Mouse (Mus musculus): Measurements from ENCODE around the gene Psmb4. TPM values are rescaled to one million over a fixed set of nuclear protein-coding genes. Genes with fewer than 3 reads are reported as not detected.

Psmb4 gene
- polyA plus RNA-seq, 1 experiment from 2014 or later, result 337 TPM

- H3K9me3 ChIP-seq, result no peaks in the 10 kb centered on the region
- no peaks in the 10 kb centered on the region for H3K27me3 ChIP-seq (replicated peaks; ENCODE audit: low read depth, poor library complexity, severe bottlenecking)
- H3K27ac ChIP-seq (replicated peaks), result no peak overlapping the region
- no peak for DNase-seq (ENCODE audit: low spot score)
- 86% methylated on average over 3 of the region's 3 CpGs for WGBS
- H3K4me3 ChIP-seq, result no peak overlapping the region
- peaks cover 83% of the 10 kb centered on the region for H3K36me3 ChIP-seq (replicated peaks)
- H3K4me1 ChIP-seq, result peaks cover 16% of the 10 kb centered on the region
These were observed 4.2 kb downstream of the Psmb4 start for GRCm38 (mm10) chr3:94882579-94882978.

GRCm38 (mm10) chr3:94881840-94882239, 4.9 kb downstream of the Psmb4 start:
- Histone ChIP-seq H3K36me3 (replicated peaks) (peaks cover 91% of the 10 kb centered on the region), H3K9me3 (no peaks in the 10 kb centered on the region), H3K4me3 (no peak overlapping the region), H3K27me3 (replicated peaks; ENCODE audit: low read depth, poor library complexity, severe bottlenecking) (no peaks in the 10 kb centered on the region), H3K27ac (replicated peaks) (no peak overlapping the region), H3K4me1 (peaks cover 11% of the 10 kb centered on the region)
- 77% methylated on average over 4 of the region's 4 CpGs for WGBS
- no peak for DNase-seq (ENCODE audit: low spot score)

GRCm38 (mm10) chr3:94878618-94879017, 8.1 kb downstream of the Psmb4 start:
- Histone ChIP-seq H3K36me3 (replicated peaks) (peaks cover 100% of the 10 kb centered on the region), H3K9me3 (no peaks in the 10 kb centered on the region), H3K27ac (replicated peaks) (no peak overlapping the region), H3K4me3 (no peak overlapping the region), H3K27me3 (replicated peaks; ENCODE audit: low read depth, poor library complexity, severe bottlenecking) (no peaks in the 10 kb centered on the region), H3K4me1 (no peaks in the 10 kb centered on the region)
- DNase-seq (ENCODE audit: low spot score), result no peak
- WGBS, result 94% methylated on average over 6 of the region's 6 CpGs

- no peaks in the 10 kb centered on the region for H3K4me1 ChIP-seq
- 96% methylated on average over 3 of the region's 3 CpGs for WGBS
- H3K9me3 ChIP-seq, result no peaks in the 10 kb centered on the region
- no peak overlapping the region for H3K27ac ChIP-seq (replicated peaks)
- no peaks in the 10 kb centered on the region for H3K27me3 ChIP-seq (replicated peaks; ENCODE audit: low read depth, poor library complexity, severe bottlenecking)
- no peak for DNase-seq (ENCODE audit: low spot score)
- peaks cover 100% of the 10 kb centered on the region for H3K36me3 ChIP-seq (replicated peaks)
- no peak overlapping the region for H3K4me3 ChIP-seq
These were observed 17.8 kb downstream of the Psmb4 start for GRCm38 (mm10) chr3:94869011-94869410.

GRCm38 (mm10) chr3:94859471-94859870, 27.3 kb downstream of the Psmb4 start:
- Histone ChIP-seq H3K36me3 (replicated peaks) (peaks cover 92% of the 10 kb centered on the region), H3K4me3 (no peak overlapping the region), H3K9me3 (no peaks in the 10 kb centered on the region), H3K4me1 (no peaks in the 10 kb centered on the region), H3K27ac (replicated peaks) (no peak overlapping the region), H3K27me3 (replicated peaks; ENCODE audit: low read depth, poor library complexity, severe bottlenecking) (no peaks in the 10 kb centered on the region)
- DNase-seq (ENCODE audit: low spot score), result no peak
- WGBS, result 85% methylated on average over 2 of the region's 2 CpGs

- no peaks in the 10 kb centered on the region for H3K9me3 ChIP-seq
- WGBS, result 92% methylated on average over 3 of the region's 3 CpGs
- H3K27me3 ChIP-seq (replicated peaks; ENCODE audit: low read depth, poor library complexity, severe bottlenecking), result no peaks in the 10 kb centered on the region
- DNase-seq (ENCODE audit: low spot score), result no peak
- H3K4me1 ChIP-seq, result peaks cover 6% of the 10 kb centered on the region
- H3K36me3 ChIP-seq (replicated peaks), result peaks cover 37% of the 10 kb centered on the region
- no peak overlapping the region for H3K4me3 ChIP-seq
- no peak overlapping the region for H3K27ac ChIP-seq (replicated peaks)
These were observed 34.5 kb downstream of the Psmb4 start for GRCm38 (mm10) chr3:94852215-94852614.

- DNase-seq (ENCODE audit: low spot score), result no peak
- Histone ChIP-seq H3K4me3 (no peak overlapping the region), H3K36me3 (replicated peaks) (peaks cover 32% of the 10 kb centered on the region), H3K4me1 (peaks cover 6% of the 10 kb centered on the region), H3K9me3 (no peaks in the 10 kb centered on the region), H3K27ac (replicated peaks) (no peak overlapping the region), H3K27me3 (replicated peaks; ENCODE audit: low read depth, poor library complexity, severe bottlenecking) (no peaks in the 10 kb centered on the region)
- 82% methylated on average over 3 of the region's 3 CpGs for WGBS
These were observed 35.0 kb downstream of the Psmb4 start for GRCm38 (mm10) chr3:94851731-94852130.

- Histone ChIP-seq H3K27ac (replicated peaks) (no peak overlapping the region), H3K4me3 (no peak overlapping the region), H3K27me3 (replicated peaks; ENCODE audit: low read depth, poor library complexity, severe bottlenecking) (no peaks in the 10 kb centered on the region), H3K4me1 (peaks cover 11% of the 10 kb centered on the region), H3K36me3 (replicated peaks) (peaks cover 16% of the 10 kb centered on the region), H3K9me3 (no peaks in the 10 kb centered on the region)
- peak; percentile 42 for DNase-seq (ENCODE audit: low spot score)
- WGBS, result 25% methylated on average over 1 of the region's 1 CpGs
These were observed 37.4 kb downstream of the Psmb4 start for GRCm38 (mm10) chr3:94849338-94849737.

- Histone ChIP-seq H3K27ac (replicated peaks) (no peak overlapping the region), H3K27me3 (replicated peaks; ENCODE audit: low read depth, poor library complexity, severe bottlenecking) (no peaks in the 10 kb centered on the region), H3K4me3 (no peak overlapping the region), H3K4me1 (peaks cover 11% of the 10 kb centered on the region), H3K36me3 (replicated peaks) (peaks cover 7% of the 10 kb centered on the region; the same call in 1 of the 2 replicates), H3K9me3 (no peaks in the 10 kb centered on the region)
- DNase-seq (ENCODE audit: low spot score), result no peak
- 92% methylated on average over 2 of the region's 2 CpGs for WGBS
These were observed 39.4 kb downstream of the Psmb4 start for GRCm38 (mm10) chr3:94847382-94847781.

- Histone ChIP-seq H3K27me3 (replicated peaks; ENCODE audit: low read depth, poor library complexity, severe bottlenecking) (no peaks in the 10 kb centered on the region), H3K4me3 (peak overlapping the region; percentile 76), H3K27ac (replicated peaks) (no peak overlapping the region), H3K9me3 (no peaks in the 10 kb centered on the region), H3K4me1 (peaks cover 15% of the 10 kb centered on the region), H3K36me3 (replicated peaks) (peaks cover 5% of the 10 kb centered on the region; the same call in 1 of the 2 replicates)
- DNase-seq (ENCODE audit: low spot score), result no peak
- WGBS, result 82% methylated on average over 5 of the region's 5 CpGs
These were observed 47.7 kb downstream of the Psmb4 start for GRCm38 (mm10) chr3:94839101-94839500.

- peaks cover 5% of the 10 kb centered on the region; the same call in 1 of the 2 replicates for H3K36me3 ChIP-seq (replicated peaks)
- 34% methylated on average over 9 of the region's 9 CpGs for WGBS
- peak overlapping the region; percentile 76 for H3K4me3 ChIP-seq
- no peaks in the 10 kb centered on the region for H3K9me3 ChIP-seq
- H3K27ac ChIP-seq (replicated peaks), result peak overlapping the region; percentile 99
- no peak for DNase-seq (ENCODE audit: low spot score)
- H3K27me3 ChIP-seq (replicated peaks; ENCODE audit: low read depth, poor library complexity, severe bottlenecking), result no peaks in the 10 kb centered on the region
- H3K4me1 ChIP-seq, result peaks cover 15% of the 10 kb centered on the region
These were observed 48.1 kb downstream of the Psmb4 start for GRCm38 (mm10) chr3:94838631-94839030.

- no peaks in the 10 kb centered on the region for H3K27me3 ChIP-seq (replicated peaks; ENCODE audit: low read depth, poor library complexity, severe bottlenecking)
- H3K9me3 ChIP-seq, result no peaks in the 10 kb centered on the region
- DNase-seq (ENCODE audit: low spot score), result peak; percentile 82
- H3K36me3 ChIP-seq (replicated peaks), result peaks cover 5% of the 10 kb centered on the region; the same call in 1 of the 2 replicates
- peak overlapping the region; percentile 99 for H3K27ac ChIP-seq (replicated peaks)
- H3K4me3 ChIP-seq, result peak overlapping the region; percentile 76
- H3K4me1 ChIP-seq, result peaks cover 15% of the 10 kb centered on the region
- WGBS, result under 1% methylated on average over 60 of the region's 62 CpGs
These were observed 48.7 kb downstream of the Psmb4 start for GRCm38 (mm10) chr3:94837959-94838496.

GRCm38 (mm10) chr3:94837183-94837890, 49.4 kb downstream of the Psmb4 start, which contains the start of gene Pogz:
TSS of gene Pogz (plus strand) at chr3:94837567.
- WGBS, result under 1% methylated on average over 55 of the region's 57 CpGs
- H3K4me3 ChIP-seq, result peak within 1 kb of the TSS; percentile 76
- H3K36me3 ChIP-seq (replicated peaks), result peaks cover 5% of the 10 kb centered on the region; the same call in 1 of the 2 replicates
- no peaks in the 10 kb centered on the region for H3K27me3 ChIP-seq (replicated peaks; ENCODE audit: low read depth, poor library complexity, severe bottlenecking)
- DNase-seq (ENCODE audit: low spot score), result peak; percentile 98
- H3K4me1 ChIP-seq, result peaks cover 15% of the 10 kb centered on the region
- no peaks in the 10 kb centered on the region for H3K9me3 ChIP-seq
- peak within 1 kb of the TSS; percentile 99 for H3K27ac ChIP-seq (replicated peaks)

Data from embryonic facial prominence, embryonic 10.5 days (tissue).